Mouse (Mus musculus): ENCODE data around the gene Yap1.

GRCm38 (mm10) chr9:7983665-7984064, 20.7 kb downstream of the Yap1 start:
- TF ChIP-seq POLR2A (IDR thresholded peaks at IDR 0.05; ENCODE audit: borderline replicate concordance, low read depth, low read length) (no peak), CTCF (IDR thresholded peaks at IDR 0.05; ENCODE audit: low read depth, low read length) (no peak)
